Mouse (Mus musculus) heart, postnatal 4 days (tissue): ENCODE data around the gene Pnkd. TPM values are rescaled to one million over a fixed set of nuclear protein-coding genes. Genes with fewer than 3 reads are reported as not detected.

Experiments used
- DNase-seq: peaks from one replicate; pipeline ENCODE4 v3.0.0; 2021
- total RNA-seq, 2 experiments: library from RNA; stranded (reverse); gene quantifications; 2 replicates each; pipeline ENCODE4 v1.2.3; 2021

Gene Pnkd
- total RNA-seq, 2 experiments from 2014 or later = 198 to 211 TPM

DNA sequence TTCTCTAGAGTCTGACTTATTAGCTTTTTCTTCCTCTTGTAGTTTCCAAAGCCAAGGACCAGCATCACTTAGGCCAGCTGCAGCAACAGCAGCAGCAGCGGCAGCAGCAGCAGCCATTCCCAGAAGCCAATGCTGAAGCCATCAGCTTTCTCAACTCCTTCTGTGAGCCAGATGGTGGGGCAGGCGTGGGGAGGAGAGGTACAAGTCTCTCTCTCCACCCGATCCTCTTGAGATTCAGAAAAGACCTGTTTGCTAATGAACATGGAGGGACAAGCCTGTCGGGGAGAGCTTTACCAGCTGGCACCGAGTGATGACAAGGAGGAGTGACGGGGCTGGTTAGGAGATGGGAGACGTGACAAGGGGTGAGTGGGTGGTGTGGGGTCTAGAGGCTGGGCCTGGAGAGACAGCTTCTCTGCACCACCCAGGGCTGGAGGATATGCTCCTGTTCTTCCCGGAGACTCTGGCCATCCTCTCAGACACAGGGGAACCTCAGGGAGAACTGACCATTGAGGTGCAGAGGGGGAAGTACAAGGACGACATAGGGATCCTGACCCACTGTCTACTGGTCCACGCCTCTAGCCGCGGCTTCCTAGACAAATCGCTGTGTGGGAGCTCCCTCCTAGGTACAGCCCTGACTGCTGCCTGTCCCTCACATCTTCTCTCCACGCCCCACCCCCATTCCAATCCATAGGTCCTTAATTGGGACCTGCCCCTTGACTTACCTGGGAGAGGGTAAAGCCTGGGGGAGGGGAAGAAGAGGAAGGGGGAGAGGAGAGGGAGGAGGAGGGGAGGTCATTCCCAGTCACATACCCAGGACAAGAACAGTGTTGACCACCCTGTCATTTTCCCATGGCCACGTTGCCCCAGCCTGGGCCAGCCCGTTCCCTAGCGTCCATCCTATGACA lies 77.8 kb downstream of the Pnkd start:
- DNase-seq = no peak

DNA sequence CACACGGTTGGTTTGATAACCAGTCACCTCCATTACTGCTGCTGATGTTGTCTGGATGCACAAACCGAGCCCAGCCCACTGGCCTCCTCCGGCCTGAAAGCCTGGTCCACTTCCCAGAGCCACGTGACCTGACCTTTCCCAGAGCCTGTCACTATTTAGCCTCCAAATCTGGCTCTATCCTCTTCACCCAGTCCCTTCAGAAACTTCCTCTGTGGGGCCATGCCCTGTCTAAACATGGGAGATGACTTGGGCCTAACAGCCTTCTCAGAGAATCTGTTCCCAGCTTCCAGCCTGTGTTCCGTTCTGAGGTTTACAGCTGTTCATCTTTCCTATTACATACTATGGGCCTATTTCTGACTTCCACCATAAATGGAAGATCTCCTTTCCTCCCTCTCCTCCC lies 78.7 kb downstream of the Pnkd start:
- DNase-seq = no peak

DNA sequence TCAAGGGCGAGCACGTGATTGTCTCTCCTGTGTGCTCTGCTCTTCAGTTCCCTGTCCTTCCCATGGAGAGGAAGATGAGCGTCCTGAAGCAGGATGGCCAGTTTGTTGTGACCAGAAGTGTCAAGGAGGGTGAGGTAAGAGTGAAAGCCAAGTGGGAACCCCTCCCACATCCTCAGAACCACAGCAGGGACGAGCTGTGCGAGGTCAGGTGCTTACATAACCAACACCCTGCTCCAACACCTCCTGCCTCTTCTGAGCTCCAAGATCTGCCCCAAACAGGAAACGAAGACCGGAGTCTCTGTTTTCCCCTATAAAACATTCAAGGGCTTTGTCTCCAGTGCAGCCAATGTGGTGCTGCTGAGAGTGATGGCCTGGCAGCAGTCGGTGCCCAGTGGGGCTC lies 79.5 kb downstream of the Pnkd start:
- DNase-seq = no peak

DNA sequence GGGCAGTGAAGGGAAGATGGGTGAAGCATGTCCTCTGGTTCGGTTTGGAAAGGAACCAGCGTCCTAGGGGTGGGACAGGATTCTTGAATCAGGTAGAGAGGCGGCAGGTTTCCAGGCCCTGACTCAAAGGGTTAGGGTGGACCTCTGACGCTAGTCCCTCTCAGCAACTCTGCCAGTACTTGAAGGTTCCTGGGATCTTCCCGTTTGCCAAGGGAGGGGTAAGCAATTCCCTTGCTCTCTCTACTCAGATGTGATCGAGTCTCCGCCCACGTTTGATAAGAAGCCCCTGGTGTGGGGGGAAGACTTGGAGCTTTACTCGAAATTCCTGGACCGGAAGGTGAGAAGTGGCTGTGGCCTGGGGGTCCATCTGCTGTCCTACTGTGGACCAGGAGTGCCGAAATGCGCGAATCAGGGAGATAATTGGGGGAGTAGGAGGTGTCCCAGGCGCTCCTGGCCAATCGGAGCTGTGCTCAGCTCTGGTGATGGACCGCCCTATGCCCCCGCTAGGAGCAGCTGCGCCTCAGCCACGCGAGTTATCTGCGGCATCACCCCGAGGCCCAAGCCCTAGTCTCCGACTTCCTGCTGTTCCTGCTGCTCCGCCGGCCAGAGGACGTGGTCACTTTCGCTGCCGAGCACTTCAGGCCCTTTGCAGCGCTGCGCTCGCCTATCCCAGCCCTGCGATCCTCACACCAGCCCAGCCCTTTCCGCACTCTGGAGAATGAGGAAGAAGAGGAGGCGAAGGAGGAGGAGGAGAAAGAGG lies 83.3 kb downstream of the Pnkd start:
- DNase-seq = peak; percentile 75

DNA sequence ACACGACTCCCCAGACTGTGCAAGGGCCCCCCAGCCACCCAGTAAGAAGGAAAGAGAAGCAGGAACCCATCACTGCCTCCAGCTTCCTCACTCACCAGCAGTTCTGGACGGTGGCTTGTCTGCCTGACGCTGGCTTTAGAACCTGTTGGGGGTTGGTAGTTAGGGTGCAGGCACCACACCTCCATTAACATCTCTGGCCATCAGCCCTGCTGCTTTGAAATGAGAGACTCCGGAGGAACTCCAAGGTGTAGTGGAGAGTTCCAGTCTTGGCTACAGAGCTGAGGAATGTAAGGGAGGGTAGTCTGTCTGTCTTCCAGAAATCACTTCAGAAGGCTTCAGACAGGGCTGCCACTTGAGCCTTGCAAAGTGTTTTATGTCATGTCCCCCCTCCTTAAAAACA lies 85.3 kb downstream of the Pnkd start:
- DNase-seq = no peak

DNA sequence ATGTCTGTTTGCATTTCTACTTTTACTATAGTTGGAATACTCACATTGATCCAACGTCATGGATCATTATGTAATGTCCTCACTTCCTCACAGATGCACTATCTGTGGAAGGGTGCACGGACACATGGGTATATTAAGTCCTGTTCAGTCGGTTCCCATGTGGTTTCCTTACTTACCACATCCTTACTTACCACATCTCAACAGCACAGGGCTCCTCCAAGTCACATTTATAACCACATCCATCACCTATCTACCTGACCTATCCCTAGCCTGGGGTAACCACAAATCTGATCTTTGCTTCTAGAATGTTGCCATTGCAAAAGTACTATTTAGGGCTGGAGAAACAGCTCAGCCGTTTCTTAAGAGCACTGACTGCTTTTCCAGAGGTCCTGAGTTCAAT lies 88.6 kb downstream of the Pnkd start:
- no peak for DNase-seq

DNA sequence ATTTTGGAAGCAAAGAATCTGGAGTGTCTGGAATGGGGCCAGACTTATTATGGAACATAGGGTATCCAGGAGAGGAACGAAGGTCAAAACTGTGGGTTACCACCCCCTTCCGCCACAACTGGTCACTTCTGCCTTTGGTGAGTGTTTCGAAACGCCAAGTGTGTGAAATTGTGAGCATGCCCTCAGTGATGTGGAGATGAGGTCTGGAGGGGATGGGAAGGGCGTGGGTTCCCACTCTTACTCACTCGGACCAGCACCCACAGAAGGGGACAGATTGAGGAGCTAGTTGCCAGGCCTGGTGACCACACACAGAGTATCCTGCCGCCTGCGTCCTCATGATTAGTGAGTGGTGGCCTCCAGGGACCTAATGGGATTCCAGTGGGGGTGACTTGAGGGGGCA lies 90.2 kb downstream of the Pnkd start, which contains the start of gene Slc11a1:
TSS of gene Slc11a1 (plus strand) at position 216 of the 400 bp plus-strand sequence.
- DNase-seq = no peak

DNA sequence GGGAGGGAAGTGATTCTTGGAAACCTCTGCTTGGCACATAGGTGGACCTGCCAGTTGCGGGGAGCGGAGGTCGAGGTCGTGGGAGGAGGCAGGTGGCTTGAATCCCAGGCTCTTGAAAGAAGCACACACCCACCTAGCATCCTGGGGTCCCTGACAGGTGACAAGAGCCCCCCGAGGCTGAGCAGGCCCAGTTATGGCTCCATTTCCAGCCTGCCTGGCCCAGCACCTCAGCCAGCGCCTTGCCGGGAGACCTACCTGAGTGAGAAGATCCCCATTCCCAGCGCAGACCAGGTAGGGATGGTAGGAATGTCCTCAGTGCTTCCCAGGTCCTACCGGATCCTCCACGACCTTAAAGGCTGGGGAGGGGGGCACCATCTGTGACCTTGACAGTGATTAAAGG lies 90.8 kb downstream of the Pnkd start:
- DNase-seq = no peak

DNA sequence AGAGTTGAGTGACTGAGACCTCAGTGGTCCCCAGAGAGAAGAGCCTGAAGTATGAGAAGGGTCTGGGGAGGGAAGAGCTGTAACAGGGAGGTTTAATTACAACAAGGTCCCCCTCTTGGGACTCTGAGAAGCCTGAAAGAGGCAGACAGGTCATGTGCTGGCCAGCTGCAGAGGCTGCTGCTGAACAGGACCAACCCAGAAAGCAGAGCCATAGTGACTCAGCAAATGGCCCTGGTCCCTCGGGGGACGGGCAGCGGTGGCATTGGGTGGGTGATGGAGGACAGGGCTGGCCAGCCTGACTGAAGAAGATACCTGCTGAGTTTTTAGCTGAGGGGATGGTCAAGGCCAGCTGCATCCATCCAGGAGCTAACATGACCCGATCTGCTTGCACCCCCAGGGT lies 91.7 kb downstream of the Pnkd start:
- no peak for DNase-seq

DNA sequence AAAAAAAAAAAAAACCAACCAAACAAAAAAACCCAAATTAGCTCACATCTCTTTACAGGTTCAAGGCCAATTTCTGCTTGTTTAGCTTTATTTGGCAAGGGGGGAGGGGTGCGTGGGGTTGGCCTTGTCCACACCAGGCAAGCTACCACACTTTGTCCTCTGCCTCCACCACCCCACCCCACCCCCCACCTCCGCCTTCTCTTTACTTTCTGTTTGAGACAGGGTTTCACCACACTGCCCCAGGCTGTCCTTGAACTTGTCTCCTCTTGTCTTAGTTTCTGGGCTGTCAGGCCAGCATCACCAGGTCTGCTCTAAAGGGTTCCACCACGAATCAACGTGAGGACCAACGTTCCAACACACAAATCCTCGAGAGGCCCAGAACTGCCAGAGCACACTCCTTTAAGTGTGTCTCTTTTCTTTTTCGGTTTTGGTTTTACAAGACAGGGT lies 94.4 kb downstream of the Pnkd start:
- no peak for DNase-seq

DNA sequence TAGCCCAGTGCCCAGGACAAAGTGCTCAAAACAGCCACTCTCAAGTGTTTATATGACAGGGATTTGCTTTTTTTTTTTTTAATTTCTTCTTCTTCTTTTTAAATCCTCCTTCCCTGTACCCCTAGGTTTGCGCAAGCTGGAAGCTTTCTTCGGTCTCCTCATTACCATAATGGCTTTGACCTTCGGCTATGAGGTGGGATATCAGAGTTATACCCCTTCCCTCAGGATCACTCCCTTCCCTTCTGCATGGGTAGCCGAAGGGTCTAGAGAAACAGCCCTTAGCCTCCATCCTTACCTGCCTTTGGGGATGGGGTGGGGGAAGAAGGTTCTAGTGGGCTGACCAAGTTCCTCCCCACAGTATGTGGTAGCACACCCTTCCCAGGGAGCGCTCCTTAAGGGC lies 95.8 kb downstream of the Pnkd start:
- DNase-seq = no peak

DNA sequence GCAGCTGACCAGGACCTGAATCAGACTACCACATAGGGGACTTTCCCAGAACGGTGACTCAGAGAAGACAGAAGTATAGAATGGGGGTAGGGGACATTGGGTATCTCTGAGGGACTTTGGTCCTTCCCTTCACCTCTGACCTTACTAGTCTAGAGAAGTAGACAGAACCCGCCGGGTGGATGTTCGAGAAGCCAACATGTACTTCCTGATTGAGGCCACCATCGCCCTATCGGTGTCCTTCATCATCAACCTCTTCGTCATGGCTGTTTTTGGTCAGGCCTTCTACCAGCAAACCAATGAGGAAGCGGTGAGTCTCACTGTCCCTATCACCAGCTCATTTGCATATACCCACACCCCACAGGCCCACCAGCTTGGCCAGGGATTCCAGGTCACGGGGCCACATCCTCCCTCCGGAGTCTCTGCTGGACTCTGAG lies 96.9 kb downstream of the Pnkd start:
- no peak for DNase-seq

DNA sequence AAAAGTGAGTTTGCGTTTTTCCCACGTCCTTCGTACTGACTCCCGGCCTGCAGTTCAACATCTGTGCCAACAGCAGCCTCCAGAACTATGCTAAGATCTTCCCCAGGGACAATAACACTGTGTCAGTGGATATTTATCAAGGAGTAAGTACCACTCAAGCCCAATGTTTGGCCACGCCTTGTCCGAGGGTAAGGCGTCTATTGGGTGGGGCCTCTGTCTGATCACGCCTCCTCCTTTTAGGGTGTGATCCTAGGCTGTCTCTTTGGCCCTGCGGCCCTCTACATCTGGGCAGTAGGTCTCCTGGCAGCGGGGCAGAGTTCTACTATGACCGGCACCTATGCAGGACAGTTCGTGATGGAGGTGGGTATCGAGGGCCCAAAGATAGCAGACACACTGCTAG lies 98.7 kb downstream of the Pnkd start:
- no peak for DNase-seq

DNA sequence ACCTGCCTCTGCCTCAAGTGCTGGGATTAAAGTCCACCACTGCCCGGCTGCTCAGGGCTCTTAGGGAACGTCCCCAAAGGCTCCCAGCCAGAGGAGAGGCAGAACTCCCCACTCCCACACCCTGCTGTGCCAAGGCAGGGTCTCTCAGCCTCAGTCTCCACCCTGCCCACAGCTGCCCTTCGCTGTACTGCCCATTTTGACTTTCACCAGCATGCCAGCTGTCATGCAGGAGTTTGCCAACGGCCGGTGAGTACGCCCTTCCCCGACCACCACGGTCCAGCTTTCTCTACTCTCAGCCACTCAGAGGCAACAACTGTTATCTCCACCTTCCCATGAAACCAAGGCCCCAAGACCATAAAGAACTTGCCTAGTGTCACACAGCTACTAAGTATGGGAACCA lies 99.8 kb downstream of the Pnkd start:
- no peak for DNase-seq

DNA sequence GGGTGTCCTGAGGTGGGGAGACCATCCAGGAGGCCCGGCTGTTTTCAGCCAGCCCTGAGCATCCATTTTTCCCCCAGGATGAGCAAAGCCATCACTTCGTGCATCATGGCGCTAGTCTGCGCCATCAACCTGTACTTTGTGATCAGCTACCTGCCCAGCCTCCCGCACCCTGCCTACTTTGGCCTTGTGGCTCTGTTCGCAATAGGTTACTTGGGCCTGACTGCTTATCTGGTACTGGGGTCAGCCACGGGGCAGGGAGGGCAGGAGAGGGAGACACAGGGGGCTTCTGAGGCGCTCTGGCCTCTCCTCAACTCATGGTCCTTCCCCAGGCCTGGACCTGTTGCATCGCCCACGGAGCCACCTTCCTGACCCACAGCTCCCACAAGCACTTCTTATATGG lies 100.3 kb downstream of the Pnkd start:
- DNase-seq = no peak

DNA sequence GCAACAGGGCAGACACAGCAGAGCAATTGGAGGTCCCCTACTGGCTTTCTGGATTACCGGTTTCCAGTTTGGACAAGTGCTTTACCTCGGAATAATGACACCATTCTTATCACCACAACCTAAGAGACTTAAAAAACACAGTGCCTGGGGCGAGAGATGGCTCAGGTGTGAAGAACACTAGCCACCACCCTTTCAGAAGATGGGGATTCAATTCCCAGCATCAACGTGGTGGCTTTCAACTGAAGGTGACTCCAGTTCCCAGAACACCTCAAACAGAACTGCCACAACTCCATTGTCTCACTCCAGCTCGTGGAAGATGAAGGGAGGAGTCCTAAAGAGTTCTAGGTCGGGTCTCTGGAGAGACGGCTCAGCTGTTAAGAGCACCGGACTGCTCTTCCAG lies 100.8 kb downstream of the Pnkd start:
- no peak for DNase-seq

DNA sequence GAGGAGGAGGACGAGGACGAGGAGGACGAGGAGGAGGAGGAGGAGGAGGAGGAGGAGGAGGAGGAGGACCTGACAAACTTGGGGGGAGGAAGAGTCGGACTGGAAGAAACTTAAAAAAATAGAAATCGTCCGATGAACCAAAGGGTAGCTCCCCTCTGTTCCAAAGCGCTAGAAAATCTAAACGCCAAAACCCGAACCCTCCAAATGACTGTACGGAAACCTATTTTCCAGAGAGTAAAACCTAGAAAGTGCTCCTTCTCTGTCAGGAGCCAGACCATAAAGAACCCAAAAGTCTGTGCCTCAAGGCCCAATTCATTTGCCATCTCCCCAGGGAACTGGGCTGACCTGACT lies 101.6 kb downstream of the Pnkd start:
- no peak for DNase-seq

DNA sequence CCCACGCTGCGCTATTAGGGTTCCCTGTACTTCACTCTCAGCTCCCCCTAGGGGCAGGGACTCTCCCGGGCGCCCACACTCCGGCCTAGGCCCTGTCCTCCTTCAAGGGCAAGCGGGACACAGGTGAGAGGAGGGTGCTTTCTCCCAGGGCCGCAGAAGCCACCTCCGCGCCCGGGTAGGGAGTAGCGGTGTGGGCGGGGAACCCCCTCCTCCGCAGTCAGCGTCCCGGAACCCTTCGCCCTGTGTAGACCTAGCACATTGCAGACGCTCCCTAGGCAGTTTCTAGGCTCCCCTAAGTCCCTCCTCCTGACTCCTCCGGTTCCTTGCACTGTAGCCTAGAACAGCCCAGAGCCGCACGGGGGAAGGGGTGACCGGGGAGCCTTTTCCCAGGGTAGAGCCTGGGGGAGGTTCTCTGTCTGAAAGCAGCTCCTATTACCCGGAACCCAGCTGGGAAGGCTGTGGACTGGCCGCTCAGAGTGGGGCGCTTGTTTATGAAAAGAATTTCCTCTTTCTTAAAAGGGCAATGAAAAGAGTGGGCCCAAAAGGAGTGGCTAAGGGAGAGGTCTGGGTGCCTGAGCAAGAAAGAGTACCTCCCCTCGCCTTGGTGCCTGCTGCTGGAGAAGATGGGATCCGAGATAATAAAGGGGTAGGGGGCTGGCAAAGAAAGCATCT lies 102.1 kb downstream of the Pnkd start:
- peak; percentile 95 for DNase-seq

DNA sequence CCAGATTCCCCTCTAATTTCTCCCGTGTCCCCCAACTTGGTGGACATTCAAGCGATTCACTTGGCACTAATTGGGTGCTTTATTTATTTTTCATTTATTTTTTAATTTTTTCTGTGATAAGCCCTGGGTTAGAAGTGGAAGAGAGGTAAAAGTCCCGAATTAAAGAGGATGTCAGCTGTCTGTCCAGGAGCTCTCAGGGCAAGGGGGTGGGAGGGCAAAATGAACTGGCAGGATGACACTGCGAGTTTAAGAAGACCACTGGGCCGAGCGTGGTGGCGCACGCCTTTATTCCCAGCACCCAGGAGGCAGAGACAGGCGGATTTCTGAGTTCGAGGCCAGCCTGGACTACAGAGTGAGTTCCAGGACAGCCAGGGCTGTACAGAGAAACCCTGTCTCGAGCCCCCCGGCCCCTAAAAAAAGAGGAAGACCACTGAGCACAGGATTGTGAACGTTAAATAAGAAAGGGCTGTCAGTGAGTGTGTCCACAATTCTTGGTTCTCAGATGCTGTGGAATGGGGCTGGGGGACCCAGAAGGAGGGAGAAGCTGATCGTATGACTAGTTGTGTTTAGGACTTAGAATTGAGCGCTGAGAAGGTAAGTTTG lies 102.8 kb downstream of the Pnkd start:
- DNase-seq = no peak

DNA sequence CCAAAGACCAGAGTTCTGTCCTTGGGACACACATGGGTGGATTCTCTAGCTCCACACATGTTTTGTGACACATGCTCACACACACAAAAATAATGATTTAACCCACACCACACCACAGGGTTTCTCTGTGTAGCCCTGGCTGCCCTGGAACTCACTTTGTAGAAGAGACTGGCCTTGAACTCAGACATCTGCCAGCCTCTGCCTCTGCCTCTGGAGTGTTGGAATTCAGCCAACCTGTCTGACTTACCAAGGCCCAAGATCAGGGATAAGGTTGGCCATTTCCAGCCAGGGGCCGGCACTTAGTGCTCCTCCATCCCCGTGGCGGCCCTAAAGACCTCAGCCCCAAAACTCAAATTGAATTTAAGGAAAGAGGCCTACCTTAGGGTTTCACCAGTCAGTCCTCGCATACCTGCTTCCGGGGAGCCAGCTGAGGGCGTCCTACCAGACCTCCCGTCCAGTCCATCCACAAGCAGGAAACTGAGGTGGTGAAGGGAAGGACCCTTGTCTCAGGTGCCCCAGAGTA lies 103.7 kb downstream of the Pnkd start:
- DNase-seq = no peak

DNA sequence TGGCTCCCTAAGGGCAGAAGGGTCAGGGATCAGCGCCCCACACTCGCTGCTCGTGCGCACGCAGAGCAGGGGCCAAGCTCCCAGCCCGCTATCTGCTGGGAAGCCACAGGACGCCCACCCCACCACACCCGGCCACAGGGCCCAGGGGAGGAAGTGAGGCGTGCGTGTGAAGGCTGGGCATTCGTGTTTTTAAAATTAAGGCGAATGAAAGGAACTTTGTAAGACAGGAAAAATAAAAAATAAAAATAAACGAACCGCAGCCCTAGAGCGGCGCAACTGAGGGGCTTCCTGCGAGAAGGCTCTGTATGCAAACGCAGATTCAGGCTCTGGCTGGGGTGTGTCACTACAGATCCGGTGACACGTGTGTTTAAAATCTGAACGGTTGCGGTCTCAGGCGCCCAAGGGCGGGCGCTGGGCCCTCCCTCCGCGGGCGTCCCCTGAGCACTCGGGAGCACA lies 105.1 kb downstream of the Pnkd start:
- peak; percentile 62 for DNase-seq

DNA sequence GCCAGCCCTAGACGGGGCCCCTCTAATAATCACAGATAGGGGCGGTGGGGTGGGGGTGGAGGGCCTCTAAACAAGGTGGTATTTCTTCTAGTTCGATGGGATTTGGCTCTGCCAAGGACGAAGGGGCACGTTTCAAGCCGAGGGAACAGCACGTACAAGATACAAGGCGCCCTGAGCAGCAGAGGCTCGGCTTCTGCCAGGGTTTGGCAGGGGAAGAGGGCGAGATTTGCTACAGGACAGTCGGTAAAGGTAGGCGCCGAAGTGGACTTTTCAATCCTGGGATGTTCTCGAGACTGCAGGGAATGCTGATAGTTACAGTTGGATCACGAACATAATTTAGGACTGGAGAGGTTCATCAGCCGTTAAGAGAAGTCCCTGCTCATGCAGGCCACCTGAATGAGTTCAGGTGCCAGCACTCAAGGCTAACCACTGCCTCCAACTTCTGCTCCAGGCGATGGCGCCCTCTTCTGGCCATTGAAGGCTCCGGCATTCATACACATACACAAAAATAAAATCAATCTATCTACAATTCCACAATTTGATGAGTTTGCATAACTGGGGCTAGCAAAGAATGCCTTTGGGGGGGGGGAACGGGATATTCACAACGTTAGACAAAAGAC lies 105.7 kb downstream of the Pnkd start:
- peak; percentile 80 for DNase-seq
